Mouse (Mus musculus) gastrocnemius, adult 8-10 months (tissue): ENCODE measurements around the gene Agxt. TPM values are rescaled to one million over a fixed set of nuclear protein-coding genes. Genes with fewer than 3 reads are reported as not detected.

ENCODE experiments used
- total RNA-seq, 4 experiments: library from RNA; stranded (reverse); gene quantifications; 2 replicates each; pipeline ENCODE4 v1.2.4; 2022

Agxt gene
- total RNA-seq, 4 experiments from 2014 or later: not detected

Other genes with a start within 250 kb of the Agxt start
- under 1 TPM in 1 of 4 experiments, not detected in 3; 0.17 TPM for gene Ankmy1, start 232.3 kb upstream of the Agxt start, total RNA-seq
- gene Dusp28, start 228.3 kb upstream of the Agxt start, total RNA-seq: 10 to 100 TPM; 26.2 to 30.7 (median 27.3) TPM
- 10 to 100 TPM; 62.6 to 75.8 (median 72.8) TPM for gene Rnpepl1, start 224.5 kb upstream of the Agxt start, total RNA-seq
- 1 to 10 TPM; 4.4 to 6.1 (median 5.0) TPM for gene Capn10, start 200.9 kb upstream of the Agxt start, total RNA-seq
- gene Gpr35, start 184.4 kb upstream of the Agxt start, total RNA-seq: under 1 TPM in 2 of 4 experiments, not detected in 2; 0.13 to 0.29 TPM
- gene Aqp12, start 128.9 kb upstream of the Agxt start, total RNA-seq: not detected
- gene Kif1a, start 33.3 kb upstream of the Agxt start, total RNA-seq: 1 to 10 TPM in 2 of 4 experiments, under 1 TPM in 2; 0.63 to 2.3 (median 1.0) TPM
- gene 2310007B03Rik, start 25.7 kb downstream of the Agxt start, total RNA-seq: not detected
- not detected for gene Crocc2, start 33.5 kb downstream of the Agxt start, total RNA-seq
- 1 to 10 TPM; 3.0 to 3.8 (median 3.5) TPM for gene Sned1, start 100.6 kb downstream of the Agxt start, total RNA-seq
- gene Mterf4, start 170.7 kb downstream of the Agxt start, total RNA-seq: 10 to 100 TPM; 10.7 to 13.5 (median 11.6) TPM
- 10 to 100 TPM; 17.3 to 27.0 (median 22.0) TPM for gene Ppp1r7, start 207.6 kb downstream of the Agxt start, total RNA-seq
- under 1 TPM; 0.05 to 0.51 (median 0.29) TPM for gene Pask, start 208.2 kb downstream of the Agxt start, total RNA-seq
- not detected for gene Ano7, start 238.7 kb downstream of the Agxt start, total RNA-seq